Mouse (Mus musculus) left cerebral cortex, adult 9 months (tissue): ENCODE data around the gene Scgb1c1.
A peak's percentile ranks its signal among the peaks of the same experiment; 100 is the strongest.
"Not testable (repeated sequence)": the region's sequence is repeated elsewhere in the genome, so short reads cannot be mapped to it uniquely, and the experiment has no call there.

ENCODE experiments used
- DNase-seq, 2 experiments: peaks; one replicate each; pipeline ENCODE4 v3.0.0; 2022; ENCODE audit warnings: low spot score in 2 of 2

Gene Scgb1c1

GRCm38 (mm10) chr7:140880865-140881515 is 35.6 kb downstream of the Scgb1c1 start:
- DNase-seq = no peak

- peak; percentile 80 to 94 for DNase-seq
Observed at GRCm38 (mm10) chr7:140881696-140882468, 36.5 kb downstream of the Scgb1c1 start, which contains the start of the genes Psmd13 and Sirt3. Psmd13 (plus strand) TSS chr7:140881968. Sirt3 (minus strand) TSS chr7:140882309.

GRCm38 (mm10) chr7:140882469-140882803 is 37.1 kb downstream of the Scgb1c1 start:
- no peak for DNase-seq

- DNase-seq = not testable (repeated sequence)
Observed at GRCm38 (mm10) chr7:140890636-140891035, 45.3 kb downstream of the Scgb1c1 start.

DNA sequence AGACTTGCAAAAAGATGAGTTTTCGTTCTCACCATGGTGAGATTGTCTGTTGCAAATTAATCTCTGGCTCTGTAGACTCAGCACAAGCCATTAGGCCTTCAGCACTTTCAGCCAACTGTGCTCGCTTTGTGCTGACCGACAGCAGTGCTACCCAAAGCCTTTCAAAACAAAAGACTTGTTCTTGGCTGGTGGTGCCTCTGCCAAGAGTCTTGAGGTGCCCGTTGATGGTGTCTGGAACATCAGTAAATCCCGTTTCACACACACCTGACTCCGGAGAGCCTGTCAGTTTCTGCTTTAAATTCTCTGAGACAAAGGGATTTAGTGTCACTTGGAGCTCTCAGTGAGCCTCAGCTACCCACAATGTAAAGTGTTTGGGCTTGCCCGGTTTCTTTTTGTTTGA is 48.7 kb downstream of the Scgb1c1 start:
- no peak for DNase-seq

DNA sequence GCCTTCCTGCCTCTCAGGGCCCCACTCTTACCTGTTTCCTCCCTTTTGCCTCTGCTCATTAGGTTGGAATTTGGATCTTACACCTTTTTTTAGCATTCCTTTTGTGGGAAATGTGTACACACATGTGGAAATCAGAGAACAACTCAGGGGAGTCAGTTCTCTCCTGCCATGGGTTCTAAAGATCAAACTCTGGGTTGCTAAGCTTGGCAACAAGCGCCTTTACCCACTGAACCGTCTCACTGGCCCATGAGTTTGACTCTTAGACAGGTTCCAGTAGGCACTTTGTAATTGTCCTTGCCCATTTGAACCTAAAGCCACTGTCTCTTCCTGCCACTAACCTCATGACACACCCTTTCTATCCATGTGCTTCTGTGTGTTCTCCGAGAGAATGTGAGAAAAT is 49.3 kb downstream of the Scgb1c1 start:
- DNase-seq = no peak
